Mouse (Mus musculus) heart, postnatal 0 days (tissue): ENCODE results near the gene Zmiz1. TPM values are rescaled to one million over a fixed set of nuclear protein-coding genes. Genes with fewer than 3 reads are reported as not detected.
A peak's percentile ranks its signal among the peaks of the same experiment; 100 is the strongest.

ENCODE experiments used
- ATAC-seq: fragments of 200-750 bp; cut with Nextera tagmentation; 2 replicates; pipeline ENCODE4 v1.8.0; 2017; ENCODE audit warnings: low read depth, moderate number of reproducible peaks, moderate library complexity; ENCODE audit not compliant: insufficient read depth
- DNase-seq: peaks from one replicate; pipeline ENCODE4 v3.0.0-alpha.2; 2016; ENCODE audit warnings: low spot score
- H3K27ac ChIP-seq: fragments of 300-500 bp; sonication (generic); 2 replicates; pipeline ENCODE4 v1.5.1; 2014; ENCODE audit warnings: low read depth, mild to moderate bottlenecking
- H3K27me3 ChIP-seq: fragments of 300-500 bp; sonication (generic); 2 replicates; pipeline ENCODE4 v1.6.1; 2014; ENCODE audit warnings: low read length, mixed read lengths; ENCODE audit not compliant: control insufficient read depth, insufficient read depth
- H3K36me3 ChIP-seq: fragments of 300-500 bp; sonication (generic); replicated peaks from 2 replicates; pipeline ENCODE4 v1.6.1; 2014; ENCODE audit warnings: low read length, mixed read lengths; ENCODE audit not compliant: control insufficient read depth, insufficient read depth
- H3K4me1 ChIP-seq: fragments of 300-500 bp; sonication (generic); 2 replicates; pipeline ENCODE4 v1.6.1; 2014; ENCODE audit warnings: antibody characterized with exemption; ENCODE audit not compliant: control insufficient read depth, insufficient read depth
- H3K4me2 ChIP-seq: fragments of 300-500 bp; sonication (generic); 2 replicates; pipeline ENCODE4 v1.6.1; 2014; ENCODE audit warnings: low read depth, mild to moderate bottlenecking, low read length, moderate library complexity
- H3K4me3 ChIP-seq: fragments of 300-500 bp; sonication (generic); 2 replicates; pipeline ENCODE4 v1.5.1; 2014; ENCODE audit warnings: low read depth, low read length
- H3K9ac ChIP-seq: fragments of 300-500 bp; sonication (generic); replicated peaks from 2 replicates; pipeline ENCODE4 v1.6.1; 2014; ENCODE audit warnings: low read depth, low read length, mixed read lengths
- H3K9me3 ChIP-seq: fragments of 300-500 bp; sonication (generic); replicated peaks from 2 replicates; pipeline ENCODE4 v1.6.1; 2016; ENCODE audit warnings: low read length; ENCODE audit not compliant: control insufficient read depth
- CTCF ChIP-seq: IDR thresholded peaks from 2 replicates; pipeline ENCODE4 v1.5.1; 2016; ENCODE audit warnings: antibody characterized with exemption, control low read depth, low read depth
- EP300 ChIP-seq: IDR thresholded peaks from 2 replicates; pipeline ENCODE4 v1.6.1; 2016; ENCODE audit warnings: antibody characterized with exemption, low read depth
- WGBS: fragments of 180-500 bp; shearing (Covaris S2); extraction: QIAGEN DNeasy Blood & Tissue Kit; methylation state at CpG from one replicate; pipeline ENCODE4 v1.1.7; 2014; 5-methylcytosine and 5-hydroxymethylcytosine counted together
- polyA plus RNA-seq: library from polyadenylated mRNA; unstranded; fragments of >200 nt; fragmentation: Nextera tagmentation; extraction: Ambion mirVana; gene quantifications from 2 replicates; pipeline ENCODE4 v1.2.1, GENCODE M21; 2015
- total RNA-seq: library from RNA; depleted of rRNA; stranded (reverse); fragments of >200 nt; gene quantifications from 2 replicates; pipeline ENCODE4 v1.2.3, GENCODE M21; 2014; ENCODE audit warnings: low replicate concordance

The Zmiz1 gene
- total and polyA plus RNA-seq, 2 experiments from 2014 or later = 13.8 to 41.0 TPM

DNA sequence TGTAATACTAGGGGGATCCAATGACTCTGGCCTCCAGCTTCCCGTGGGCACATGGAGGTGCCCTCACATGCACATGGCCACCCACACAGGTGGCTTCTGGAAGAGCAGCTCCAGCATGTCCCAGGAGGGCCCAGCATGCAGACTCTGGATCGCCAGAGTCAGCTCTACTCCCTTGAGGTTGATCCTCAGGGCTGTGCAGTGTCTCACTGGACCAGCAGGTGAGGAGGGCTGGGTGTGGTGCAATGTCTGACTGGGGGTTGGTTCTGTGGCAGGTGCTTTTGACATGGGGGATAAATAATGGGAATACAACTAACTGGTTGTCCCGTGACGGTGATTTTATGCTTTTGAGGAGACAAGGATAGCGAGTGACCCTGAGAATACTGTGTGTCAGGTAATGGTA lies 59.7 kb downstream of the Zmiz1 start:
- Histone ChIP-seq H3K4me3 (no peak overlapping the region), H3K36me3 (no peaks in the 10 kb centered on the region), H3K9ac (no peak overlapping the region), H3K4me1 (peaks cover 84% of the 10 kb centered on the region), H3K4me2 (no peak overlapping the region), H3K27me3 (no peaks in the 10 kb centered on the region), H3K27ac (no peak overlapping the region), H3K9me3 (no peaks in the 10 kb centered on the region)
- TF ChIP-seq CTCF = no peak
- TF ChIP-seq EP300 = no peak
- DNase-seq (no peak), ATAC-seq (no peak)
- 83% methylated on average over 5 of the region's 5 CpGs for WGBS

DNA sequence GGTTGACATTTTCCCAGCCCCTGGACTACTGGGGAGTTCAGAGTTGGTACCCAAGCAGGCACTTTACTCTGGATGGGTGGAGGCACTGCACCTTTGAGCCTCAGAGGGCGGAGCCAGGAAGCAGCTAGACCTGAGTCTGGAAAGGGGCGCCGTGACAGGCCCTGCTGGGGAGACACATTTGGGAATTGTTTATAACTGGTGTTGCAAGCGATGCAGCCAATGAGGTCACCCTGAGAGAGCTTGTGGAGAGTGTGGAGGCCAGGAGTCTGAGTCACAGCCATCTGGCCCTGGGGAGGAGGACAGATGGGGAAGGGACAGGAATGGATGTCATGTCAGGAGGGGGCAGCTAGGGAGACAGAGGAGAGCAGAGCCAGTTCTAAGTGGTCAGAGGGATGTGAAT lies 60.7 kb downstream of the Zmiz1 start:
- DNase-seq (peak; percentile 87), ATAC-seq (peak; percentile 50)
- Histone ChIP-seq H3K27ac (peak overlapping the region; percentile 76), H3K9me3 (no peaks in the 10 kb centered on the region), H3K4me1 (peaks cover 86% of the 10 kb centered on the region), H3K4me3 (no peak overlapping the region), H3K36me3 (no peaks in the 10 kb centered on the region), H3K27me3 (no peaks in the 10 kb centered on the region), H3K4me2 (no peak overlapping the region), H3K9ac (0 out of 2 replicates have a peak overlapping the region, but pooled peaks have one; percentile 17)
- WGBS = 31% methylated on average over 4 of the region's 4 CpGs
- TF ChIP-seq CTCF = no peak; the same call in 1 of the 2 replicates
- no peak for TF ChIP-seq EP300

GRCm38 (mm10) chr14:25520589-25520988 lies 61.6 kb downstream of the Zmiz1 start:
- no peak overlapping the region for H3K4me3 ChIP-seq
- no peaks in the 10 kb centered on the region for H3K36me3 ChIP-seq
- H3K4me2 ChIP-seq = no peak overlapping the region
- peaks cover 86% of the 10 kb centered on the region for H3K4me1 ChIP-seq
- TF ChIP-seq CTCF (no peak), EP300 (no peak)
- 48% methylated on average over 4 of the region's 4 CpGs for WGBS
- no peak for DNase-seq
- no peak for ATAC-seq
- no peaks in the 10 kb centered on the region for H3K27me3 ChIP-seq
- peak overlapping the region; percentile 76 for H3K27ac ChIP-seq
- H3K9ac ChIP-seq = 0 out of 2 replicates have a peak overlapping the region, but pooled peaks have one; percentile 23
- no peaks in the 10 kb centered on the region for H3K9me3 ChIP-seq

DNA sequence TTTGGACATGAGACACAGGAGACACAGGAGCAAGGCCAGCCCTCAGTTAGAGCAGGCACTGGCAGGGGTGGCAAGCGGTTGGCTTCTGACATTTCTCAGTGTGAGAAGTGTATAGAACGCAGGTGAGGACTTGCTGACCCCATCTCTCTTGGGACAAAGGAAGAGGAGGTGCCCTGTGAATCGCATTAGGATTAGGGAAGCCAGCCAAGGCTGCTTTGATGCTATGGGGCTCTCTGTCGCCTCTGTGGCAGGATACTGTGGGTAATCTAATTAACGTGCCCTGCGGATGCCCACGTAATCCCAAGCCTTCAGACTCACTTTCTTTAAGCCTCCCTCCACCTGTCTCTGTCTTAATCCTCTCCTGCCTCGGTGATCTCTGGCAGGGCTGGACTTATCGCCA lies 62.0 kb downstream of the Zmiz1 start:
- 64% methylated on average over 9 of the region's 9 CpGs for WGBS
- no peak for DNase-seq
- no peaks in the 10 kb centered on the region for H3K9me3 ChIP-seq
- TF ChIP-seq EP300 (no peak), CTCF (no peak)
- peak overlapping the region; percentile 76 for H3K27ac ChIP-seq
- 0 out of 2 replicates have a peak overlapping the region, but pooled peaks have one; percentile 23 for H3K9ac ChIP-seq
- no peaks in the 10 kb centered on the region for H3K27me3 ChIP-seq
- H3K4me2 ChIP-seq = no peak overlapping the region
- ATAC-seq = no peak
- no peak overlapping the region for H3K4me3 ChIP-seq
- H3K36me3 ChIP-seq = no peaks in the 10 kb centered on the region
- H3K4me1 ChIP-seq = peaks cover 83% of the 10 kb centered on the region

- Histone ChIP-seq H3K4me2 (no peak overlapping the region), H3K27me3 (no peaks in the 10 kb centered on the region), H3K27ac (no peak overlapping the region), H3K36me3 (no peaks in the 10 kb centered on the region), H3K4me3 (no peak overlapping the region), H3K4me1 (peaks cover 79% of the 10 kb centered on the region), H3K9me3 (no peaks in the 10 kb centered on the region), H3K9ac (no peak overlapping the region)
- no peak for DNase-seq
- ATAC-seq = no peak
- 70% methylated on average over 4 of the region's 4 CpGs for WGBS
- TF ChIP-seq EP300 (no peak), CTCF (no peak)
Observed at GRCm38 (mm10) chr14:25521500-25521899, 62.5 kb downstream of the Zmiz1 start.

DNA sequence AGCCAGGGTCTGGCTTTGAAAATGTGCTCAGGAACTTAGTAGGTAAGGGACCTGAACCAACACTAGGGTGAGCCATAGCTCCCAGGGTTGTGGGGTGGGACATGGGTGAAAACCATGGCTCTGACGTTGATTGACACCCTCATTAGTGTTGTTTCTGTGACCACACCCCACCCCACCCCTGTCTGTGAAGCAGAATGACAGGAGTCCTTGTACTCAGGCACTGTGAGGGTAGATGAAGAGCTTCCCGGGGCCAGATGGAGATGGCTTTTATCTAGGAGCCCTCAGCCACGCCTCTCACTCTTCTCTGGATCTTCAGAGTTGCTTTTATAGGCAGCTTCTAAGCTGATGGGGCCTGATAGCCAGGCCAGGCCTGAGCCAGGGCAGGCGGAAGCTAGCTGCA lies 63.4 kb downstream of the Zmiz1 start:
- no peak overlapping the region for H3K9ac ChIP-seq

More for the DNA sequence above, 63.4 kb downstream of the Zmiz1 start:
- Histone ChIP-seq H3K4me1 (peaks cover 74% of the 10 kb centered on the region), H3K36me3 (no peaks in the 10 kb centered on the region), H3K4me2 (no peak overlapping the region), H3K27ac (peak overlapping the region; percentile 73), H3K9me3 (no peaks in the 10 kb centered on the region), H3K4me3 (no peak overlapping the region), H3K27me3 (no peaks in the 10 kb centered on the region)
- WGBS = 19% methylated on average over 4 of the region's 4 CpGs
- DNase-seq (no peak), ATAC-seq (no peak)
- TF ChIP-seq CTCF = no peak
- no peak for TF ChIP-seq EP300
